Mouse (Mus musculus): ENCODE results near the gene Mcl1. TPM values are rescaled to one million over a fixed set of nuclear protein-coding genes. Genes with fewer than 3 reads are reported as not detected.

The Mcl1 gene
- polyA plus RNA-seq, 1 experiment from 2014 or later: 54.2 TPM

GRCm38 (mm10) chr3:95709967-95710366 is 51.4 kb downstream of the Mcl1 start:
- no peak for ATAC-seq (ENCODE audit: low FRiP score)
- Histone ChIP-seq H3K36me3 (peaks cover 7% of the 10 kb centered on the region; the same call in 1 of the 2 replicates), H3K4me1 (replicated peaks) (no peaks in the 10 kb centered on the region), H3K4me2 (no peak overlapping the region), H3K9me3 (peaks cover 7% of the 10 kb centered on the region), H3K27ac (no peak overlapping the region), H3K27me3 (no peaks in the 10 kb centered on the region), H3K9ac (no peak overlapping the region), H3K4me3 (no peak overlapping the region)

Other genes with a start within 250 kb of the Mcl1 start
- 20.0 and 21.0 TPM in 2 replicates for gene Arnt, start 224.4 kb upstream of the Mcl1 start, polyA plus RNA-seq (2015; fragmentation: Nextera tagmentation; extraction: Ambion mirVana)
- 10.8 and 15.6 TPM in 2 replicates for gene Ctsk, start 159.5 kb upstream of the Mcl1 start, polyA plus RNA-seq (2015; fragmentation: Nextera tagmentation; extraction: Ambion mirVana)
- 15.1 and 16.8 TPM in 2 replicates for gene Ctss, start 132.0 kb upstream of the Mcl1 start, polyA plus RNA-seq (2015; fragmentation: Nextera tagmentation; extraction: Ambion mirVana)
- not detected in 2 replicates for gene Hormad1, start 99.1 kb upstream of the Mcl1 start, polyA plus RNA-seq (2015; fragmentation: Nextera tagmentation; extraction: Ambion mirVana)
- 30.6 and 32.6 TPM in 2 replicates for gene Golph3l, start 69.9 kb upstream of the Mcl1 start, polyA plus RNA-seq (2015; fragmentation: Nextera tagmentation; extraction: Ambion mirVana)
- gene Ensa, start 33.8 kb upstream of the Mcl1 start, polyA plus RNA-seq (2015; fragmentation: Nextera tagmentation; extraction: Ambion mirVana): 106 and 108 TPM in 2 replicates
- 0.98 and 1.0 TPM in 2 replicates for gene Adamtsl4, start 29.1 kb downstream of the Mcl1 start, polyA plus RNA-seq (2015; fragmentation: Nextera tagmentation; extraction: Ambion mirVana)
- gene Ecm1, start 80.8 kb downstream of the Mcl1 start, polyA plus RNA-seq (2015; fragmentation: Nextera tagmentation; extraction: Ambion mirVana): 12.9 and 13.4 TPM in 2 replicates
- 41.0 and 44.9 TPM in 2 replicates for gene Tars2, start 101.4 kb downstream of the Mcl1 start, polyA plus RNA-seq (2015; fragmentation: Nextera tagmentation; extraction: Ambion mirVana)
- 23.8 and 24.4 TPM in 2 replicates for gene Rprd2, start 160.1 kb downstream of the Mcl1 start, polyA plus RNA-seq (2015; fragmentation: Nextera tagmentation; extraction: Ambion mirVana)
- 36.6 and 39.7 TPM in 2 replicates for gene Prpf3, start 197.1 kb downstream of the Mcl1 start, polyA plus RNA-seq (2015; fragmentation: Nextera tagmentation; extraction: Ambion mirVana)
- gene Mrps21, start 212.7 kb downstream of the Mcl1 start, polyA plus RNA-seq (2015; fragmentation: Nextera tagmentation; extraction: Ambion mirVana): 331 and 342 TPM in 2 replicates
- gene Ciart, start 223.5 kb downstream of the Mcl1 start, polyA plus RNA-seq (2015; fragmentation: Nextera tagmentation; extraction: Ambion mirVana): 3.1 and 4.3 TPM in 2 replicates
- gene BC028528, start 233.2 kb downstream of the Mcl1 start, polyA plus RNA-seq (2015; fragmentation: Nextera tagmentation; extraction: Ambion mirVana): 19.4 and 21.2 TPM in 2 replicates
- gene Aph1a, start 235.2 kb downstream of the Mcl1 start, polyA plus RNA-seq (2015; fragmentation: Nextera tagmentation; extraction: Ambion mirVana): 32.4 and 40.8 TPM in 2 replicates
- 6.5 and 10.9 TPM in 2 replicates for gene Car14, start 245.9 kb downstream of the Mcl1 start, polyA plus RNA-seq (2015; fragmentation: Nextera tagmentation; extraction: Ambion mirVana)